Mouse (Mus musculus) activated CD4-positive, CD25-positive, alpha-beta regulatory T cell, adult 9 weeks (primary cell): Measurements from ENCODE around the gene Fig4. TPM values are rescaled to one million over a fixed set of nuclear protein-coding genes. Genes with fewer than 3 reads are reported as not detected.

Source experiments
- polyA plus RNA-seq: library from polyadenylated mRNA; unstranded; fragments of 100-300 nt; shearing (Covaris generic); gene quantifications from one replicate; pipeline ENCODE4 v1.2.1, GENCODE M21; 2017

Gene Fig4
- polyA plus RNA-seq = 36.1 TPM

GRCm38 (mm10) chr10:41302689-41303431 lies at the start of gene Fig4:
Gene Fig4, minus strand, starts transcription at chr10:41303260.

GRCm38 (mm10) chr10:41303639-41304444 lies 782 bp upstream of the Fig4 start, which contains the start of gene Ak9:
Gene Ak9, plus strand, starts transcription at chr10:41303980.

Other genes with a start within 250 kb of the Fig4 start
- gene Gpr6, start 231.0 kb downstream of the Fig4 start, polyA plus RNA-seq = not detected
- gene Ak9, start 720 bp upstream of the Fig4 start, polyA plus RNA-seq = not detected
- gene Zbtb24, start 147.1 kb upstream of the Fig4 start, polyA plus RNA-seq = 50.5 TPM
- 103 TPM for gene Mical1, start 173.1 kb upstream of the Fig4 start, polyA plus RNA-seq
- 42.8 TPM for gene Smpd2, start 187.1 kb upstream of the Fig4 start, polyA plus RNA-seq
- not detected for gene Ppil6, start 187.2 kb upstream of the Fig4 start, polyA plus RNA-seq
- gene Cd164, start 216.2 kb upstream of the Fig4 start, polyA plus RNA-seq = 254 TPM